Mouse (Mus musculus) kidney, adult 11 months (tissue): ENCODE measurements around the gene Kcnk10.

Experiments used
- DNase-seq: peaks from one replicate; pipeline ENCODE4 v3.0.0; 2022

Gene Kcnk10

GRCm38 (mm10) chr12:98569380-98569779 is 8.7 kb downstream of the Kcnk10 start:
- DNase-seq, result no peak

- DNase-seq, result no peak
Observed at GRCm38 (mm10) chr12:98567877-98568276, 10.2 kb downstream of the Kcnk10 start.

- DNase-seq, result no peak
Observed at GRCm38 (mm10) chr12:98564383-98564782, 13.7 kb downstream of the Kcnk10 start.

- DNase-seq, result no peak
Observed at GRCm38 (mm10) chr12:98563261-98563660, 14.8 kb downstream of the Kcnk10 start.

GRCm38 (mm10) chr12:98562341-98562977 is 15.7 kb downstream of the Kcnk10 start:
- DNase-seq, result no peak

- DNase-seq, result no peak
Observed at GRCm38 (mm10) chr12:98560038-98560437, 18.1 kb downstream of the Kcnk10 start.

- no peak for DNase-seq
Observed at GRCm38 (mm10) chr12:98557013-98557677, 21.0 kb downstream of the Kcnk10 start.

GRCm38 (mm10) chr12:98549981-98550380 is 28.1 kb downstream of the Kcnk10 start:
- no peak for DNase-seq

GRCm38 (mm10) chr12:98548141-98548540 is 30.0 kb downstream of the Kcnk10 start:
- no peak for DNase-seq

- no peak for DNase-seq
Observed at GRCm38 (mm10) chr12:98545875-98546274, 32.2 kb downstream of the Kcnk10 start.

GRCm38 (mm10) chr12:98545251-98545560 is 32.9 kb downstream of the Kcnk10 start:
- DNase-seq, result no peak

GRCm38 (mm10) chr12:98544545-98545250 is 33.4 kb downstream of the Kcnk10 start:
- DNase-seq, result no peak

GRCm38 (mm10) chr12:98536760-98537159 is 41.4 kb downstream of the Kcnk10 start:
- DNase-seq, result no peak

- no peak for DNase-seq
Observed at GRCm38 (mm10) chr12:98536036-98536435, 42.1 kb downstream of the Kcnk10 start.

GRCm38 (mm10) chr12:98535494-98535901 is 42.6 kb downstream of the Kcnk10 start:
- DNase-seq, result no peak

- DNase-seq, result no peak
Observed at GRCm38 (mm10) chr12:98528635-98529034, 49.5 kb downstream of the Kcnk10 start.

- no peak for DNase-seq
Observed at GRCm38 (mm10) chr12:98525361-98525760, 52.7 kb downstream of the Kcnk10 start.

GRCm38 (mm10) chr12:98524331-98525311 is 53.5 kb downstream of the Kcnk10 start:
- DNase-seq, result no peak

- no peak for DNase-seq
Observed at GRCm38 (mm10) chr12:98521311-98521710, 56.8 kb downstream of the Kcnk10 start.

GRCm38 (mm10) chr12:98520568-98520931 is 57.6 kb downstream of the Kcnk10 start:
- DNase-seq, result no peak

GRCm38 (mm10) chr12:98519866-98520567 is 58.1 kb downstream of the Kcnk10 start:
- DNase-seq, result no peak

- DNase-seq, result no peak
Observed at GRCm38 (mm10) chr12:98505601-98506000, 72.5 kb downstream of the Kcnk10 start.
